Mouse (Mus musculus) intestine, embryonic 16.5 days (tissue): Measurements from ENCODE around the gene Sh3gl1. TPM values are rescaled to one million over a fixed set of nuclear protein-coding genes. Genes with fewer than 3 reads are reported as not detected.

Source experiments
- ATAC-seq: fragments of 200-750 bp; cut with Nextera tagmentation; 2 replicates; pipeline ENCODE4 v1.8.0; 2017; ENCODE audit warnings: moderate TSS enrichment, moderate library complexity
- H3K27ac ChIP-seq: fragments of 300-500 bp; sonication (generic); 2 replicates; pipeline ENCODE4 v1.5.1; 2014; ENCODE audit warnings: mild to moderate bottlenecking, low read length
- H3K27me3 ChIP-seq: fragments of 300-500 bp; sonication (generic); replicated peaks from 2 replicates; pipeline ENCODE4 v1.6.1; 2014; ENCODE audit warnings: low read length, control low read depth, mixed read lengths; ENCODE audit not compliant: control insufficient read depth, insufficient read depth
- H3K36me3 ChIP-seq: fragments of 300-500 bp; sonication (generic); 2 replicates; pipeline ENCODE4 v1.6.1; 2014; ENCODE audit warnings: low read length, control low read depth; ENCODE audit not compliant: control insufficient read depth, insufficient read depth
- H3K4me1 ChIP-seq: fragments of 300-500 bp; sonication (generic); 2 replicates; pipeline ENCODE4 v1.6.1; 2014; ENCODE audit warnings: low read length, control low read depth, mixed read lengths; ENCODE audit not compliant: control insufficient read depth, insufficient read depth
- H3K4me2 ChIP-seq: fragments of 300-500 bp; sonication (generic); 2 replicates; pipeline ENCODE4 v1.6.1; 2014; ENCODE audit warnings: low read depth, low read length, control low read depth
- H3K4me3 ChIP-seq: fragments of 300-500 bp; sonication (generic); 2 replicates; pipeline ENCODE4 v1.5.1; 2014; ENCODE audit warnings: mild to moderate bottlenecking, low read length
- H3K9ac ChIP-seq: fragments of 300-500 bp; sonication (generic); 2 replicates; pipeline ENCODE4 v1.6.1; 2014; ENCODE audit warnings: low read depth, low read length
- H3K9me3 ChIP-seq: fragments of 300-500 bp; sonication (generic); 2 replicates; pipeline ENCODE4 v1.6.1; 2016; ENCODE audit warnings: low read length, control low read depth; ENCODE audit not compliant: control insufficient read depth
- WGBS: fragments of 180-500 bp; shearing (Covaris S2); extraction: QIAGEN DNeasy Blood & Tissue Kit; methylation state at CpG from one replicate; pipeline ENCODE4 v1.1.7; 2014; 5-methylcytosine and 5-hydroxymethylcytosine counted together
- polyA plus RNA-seq: library from polyadenylated mRNA; unstranded; fragments of >200 nt; fragmentation: Nextera tagmentation; extraction: Ambion mirVana; gene quantifications from 2 replicates; pipeline ENCODE4 v1.2.1, GENCODE M21; 2015

Gene Sh3gl1
- polyA plus RNA-seq, 1 experiment from 2014 or later = 131 TPM

DNA sequence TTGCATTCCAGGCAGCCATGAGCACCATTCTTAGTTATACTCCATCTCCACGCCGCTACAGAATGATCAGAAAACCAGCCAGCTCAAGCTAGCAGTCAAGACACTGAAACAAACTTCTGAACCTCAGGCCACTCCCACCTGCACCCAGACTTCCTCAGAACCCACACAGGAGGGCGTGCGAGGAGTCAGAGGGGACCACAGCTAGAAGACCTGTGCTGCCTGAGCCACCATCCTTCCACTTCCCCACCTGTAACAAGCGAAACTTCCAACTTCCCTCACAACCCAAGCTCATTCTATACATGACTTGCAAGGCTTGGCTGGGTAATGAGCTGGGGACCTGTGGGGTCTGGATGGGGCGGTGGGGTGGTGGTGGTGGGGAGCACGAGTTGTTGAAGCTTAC lies 3.6 kb downstream of the Sh3gl1 start:
- 71% methylated on average over 7 of the region's 7 CpGs for WGBS
- peaks cover 36% of the 10 kb centered on the region for H3K4me1 ChIP-seq
- peak overlapping the region; percentile 81 for H3K27ac ChIP-seq
- H3K9ac ChIP-seq = peak overlapping the region; percentile 36
- no peak overlapping the region for H3K4me3 ChIP-seq
- H3K4me2 ChIP-seq = 0 out of 2 replicates have a peak overlapping the region, but pooled peaks have one; percentile 23
- H3K9me3 ChIP-seq = no peaks in the 10 kb centered on the region
- H3K27me3 ChIP-seq = no peaks in the 10 kb centered on the region
- no peak for ATAC-seq
- peaks cover 4% of the 10 kb centered on the region; the same call in 1 of the 2 replicates for H3K36me3 ChIP-seq

DNA sequence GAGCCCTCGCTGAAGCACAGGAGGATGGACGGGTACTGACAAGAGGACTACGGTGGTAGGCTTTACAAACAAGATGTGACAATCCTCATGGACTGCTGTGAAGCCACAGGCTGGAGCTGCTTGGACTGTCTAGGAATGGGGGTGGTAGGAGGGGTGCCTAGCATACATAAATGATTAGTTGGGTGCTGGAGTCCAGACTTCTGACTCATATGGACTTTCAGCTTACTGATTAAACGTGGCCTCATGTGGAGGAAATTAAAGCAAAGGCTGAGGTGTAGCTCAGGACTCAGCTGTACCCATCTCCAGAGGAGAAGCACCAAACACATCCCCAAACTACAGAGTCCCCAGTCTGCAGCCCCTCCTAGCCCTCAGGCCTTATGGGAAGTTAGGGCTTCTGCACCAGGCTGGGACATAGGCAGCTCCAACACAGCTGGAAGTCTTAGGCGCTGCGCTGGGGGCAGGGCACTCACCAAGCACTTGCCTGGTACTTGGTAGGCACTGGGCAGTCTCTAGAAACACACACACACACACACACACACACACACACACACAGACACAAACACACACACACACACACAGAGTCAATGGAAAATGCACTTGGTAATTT lies 4.2 kb downstream of the Sh3gl1 start:
- 65% methylated on average over 6 of the region's 6 CpGs for WGBS
- peak; percentile 60 for ATAC-seq
- H3K36me3 ChIP-seq = peaks cover 4% of the 10 kb centered on the region; the same call in 1 of the 2 replicates
- H3K27ac ChIP-seq = peak overlapping the region; percentile 81
- peaks cover 35% of the 10 kb centered on the region for H3K4me1 ChIP-seq
- H3K4me2 ChIP-seq = peak overlapping the region; percentile 23; the same call in 1 of the 2 replicates
- H3K27me3 ChIP-seq = no peaks in the 10 kb centered on the region
- no peak overlapping the region for H3K4me3 ChIP-seq
- no peaks in the 10 kb centered on the region for H3K9me3 ChIP-seq
- H3K9ac ChIP-seq = 0 out of 2 replicates have a peak overlapping the region, but pooled peaks have one; percentile 34

DNA sequence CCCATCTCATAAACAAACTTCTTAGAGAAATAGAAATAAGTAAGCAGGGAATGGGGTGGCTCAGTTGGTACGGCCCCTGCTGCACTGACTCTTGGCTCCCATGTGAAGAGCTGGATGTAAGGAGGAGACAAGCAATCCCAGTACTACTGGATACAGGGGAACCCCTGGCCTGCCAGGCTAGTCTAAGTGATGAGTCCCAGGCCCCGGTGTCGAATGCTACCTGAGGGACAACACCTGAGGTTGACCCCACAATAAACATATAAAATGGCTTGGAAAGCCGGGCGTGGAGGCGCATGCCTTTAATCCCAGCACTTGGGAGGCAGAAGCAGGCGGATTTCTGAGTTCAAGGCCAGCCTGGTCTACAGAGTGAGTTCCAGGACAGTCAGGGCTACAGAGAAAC lies 5.0 kb downstream of the Sh3gl1 start:
- Histone ChIP-seq H3K27me3 (no peaks in the 10 kb centered on the region), H3K9ac (no peak overlapping the region), H3K9me3 (no peaks in the 10 kb centered on the region), H3K36me3 (peaks cover 4% of the 10 kb centered on the region; the same call in 1 of the 2 replicates), H3K4me1 (peaks cover 35% of the 10 kb centered on the region), H3K27ac (no peak overlapping the region), H3K4me3 (no peak overlapping the region), H3K4me2 (no peak overlapping the region)
- no peak for ATAC-seq
- 86% methylated on average over 7 of the region's 7 CpGs for WGBS

DNA sequence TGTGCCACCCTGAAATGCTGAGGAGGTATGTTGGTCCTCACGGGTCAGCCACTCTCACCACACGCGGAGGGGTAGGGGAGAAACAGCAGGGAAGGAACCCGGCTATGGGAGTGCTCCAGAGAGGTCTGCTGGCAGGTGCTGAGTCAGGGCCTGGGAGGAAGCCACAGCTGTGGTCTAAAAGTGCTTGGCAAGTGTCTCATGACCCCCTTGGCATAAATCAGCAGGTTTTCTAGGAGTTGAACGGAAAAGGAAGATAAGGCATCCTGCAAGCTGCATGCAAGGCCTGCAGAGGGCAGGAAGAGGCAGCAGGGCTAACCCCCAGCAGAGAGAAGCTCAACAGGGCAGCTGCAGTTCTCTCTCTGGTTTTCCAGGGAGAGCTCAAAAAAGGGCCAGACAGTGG lies 5.5 kb downstream of the Sh3gl1 start:
- Histone ChIP-seq H3K4me3 (no peak overlapping the region), H3K9ac (no peak overlapping the region), H3K4me2 (no peak overlapping the region), H3K9me3 (no peaks in the 10 kb centered on the region), H3K4me1 (peaks cover 35% of the 10 kb centered on the region), H3K27ac (no peak overlapping the region), H3K36me3 (peaks cover 4% of the 10 kb centered on the region; the same call in 1 of the 2 replicates), H3K27me3 (no peaks in the 10 kb centered on the region)
- no peak for ATAC-seq
- WGBS = 60% methylated on average over 5 of the region's 5 CpGs

DNA sequence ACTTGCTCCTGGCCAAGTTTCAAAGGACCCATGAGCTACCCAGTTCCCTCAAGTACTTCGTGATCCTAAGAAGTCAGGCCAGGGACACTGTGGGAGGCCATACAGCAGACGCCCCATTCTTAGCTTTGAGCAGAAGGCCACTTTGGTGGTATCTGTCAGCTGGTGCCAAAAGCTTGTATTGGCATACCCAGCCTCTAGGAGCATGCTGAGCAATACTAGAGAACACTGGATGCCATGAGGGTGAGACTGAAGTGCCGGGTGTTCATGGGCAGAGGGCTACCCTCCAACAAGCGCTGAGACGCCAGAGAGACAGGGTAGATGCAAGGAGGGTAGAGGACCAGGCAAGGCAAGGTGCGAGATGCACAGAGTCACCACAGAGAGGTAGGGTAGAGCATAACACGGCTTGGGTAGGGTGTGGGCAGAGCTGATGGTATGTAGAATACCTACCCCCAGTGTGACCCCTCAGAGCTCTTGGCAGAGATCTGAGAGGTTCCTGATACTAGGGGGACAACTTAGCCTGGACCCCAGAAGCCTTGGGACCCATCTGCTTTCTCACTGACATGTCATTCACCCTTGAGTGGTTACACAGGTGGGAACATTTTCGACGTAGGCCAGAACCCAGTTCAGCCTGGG lies 6.1 kb downstream of the Sh3gl1 start:
- Histone ChIP-seq H3K4me1 (peaks cover 34% of the 10 kb centered on the region), H3K36me3 (peaks cover 4% of the 10 kb centered on the region; the same call in 1 of the 2 replicates), H3K9ac (no peak overlapping the region), H3K4me2 (no peak overlapping the region), H3K27me3 (no peaks in the 10 kb centered on the region), H3K9me3 (no peaks in the 10 kb centered on the region), H3K4me3 (no peak overlapping the region), H3K27ac (no peak overlapping the region)
- no peak for ATAC-seq
- 89% methylated on average over 9 of the region's 9 CpGs for WGBS

DNA sequence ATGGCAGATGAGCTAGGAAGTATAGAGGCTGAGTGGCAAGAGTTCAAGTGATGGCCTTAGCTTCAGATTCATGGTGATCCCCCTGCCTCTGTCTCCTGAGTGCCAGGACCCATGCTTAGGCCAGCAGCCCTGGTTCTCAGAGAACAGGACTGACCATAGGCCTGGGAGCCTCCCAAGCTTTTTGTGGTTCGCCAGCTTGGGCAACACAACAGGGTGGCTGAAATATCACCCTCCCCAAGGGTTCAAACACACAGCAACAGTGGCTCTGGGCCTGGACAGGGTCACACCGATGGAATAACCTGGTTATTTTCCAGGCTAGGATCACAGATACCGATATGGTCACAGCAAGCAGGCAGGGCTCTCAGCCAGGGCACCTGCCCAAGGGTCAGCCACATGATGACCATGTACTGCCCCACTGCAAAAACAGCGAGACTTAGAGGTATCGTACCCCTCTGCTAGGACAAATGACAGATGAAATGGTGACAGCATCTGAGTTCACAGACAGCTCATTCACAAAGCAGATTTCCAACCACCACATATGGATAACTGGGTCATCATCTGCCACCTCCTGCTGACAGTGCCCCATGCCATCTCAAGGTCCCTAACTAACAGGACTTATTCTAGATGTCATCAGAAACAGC lies 8.5 kb downstream of the Sh3gl1 start:
- H3K27ac ChIP-seq = no peak overlapping the region
- no peaks in the 10 kb centered on the region for H3K36me3 ChIP-seq
- H3K4me2 ChIP-seq = no peak overlapping the region
- ATAC-seq = no peak
- WGBS = 85% methylated on average over 5 of the region's 5 CpGs
- no peaks in the 10 kb centered on the region for H3K9me3 ChIP-seq
- H3K4me3 ChIP-seq = no peak overlapping the region
- H3K4me1 ChIP-seq = peaks cover 23% of the 10 kb centered on the region
- no peak overlapping the region for H3K9ac ChIP-seq
- H3K27me3 ChIP-seq = no peaks in the 10 kb centered on the region

DNA sequence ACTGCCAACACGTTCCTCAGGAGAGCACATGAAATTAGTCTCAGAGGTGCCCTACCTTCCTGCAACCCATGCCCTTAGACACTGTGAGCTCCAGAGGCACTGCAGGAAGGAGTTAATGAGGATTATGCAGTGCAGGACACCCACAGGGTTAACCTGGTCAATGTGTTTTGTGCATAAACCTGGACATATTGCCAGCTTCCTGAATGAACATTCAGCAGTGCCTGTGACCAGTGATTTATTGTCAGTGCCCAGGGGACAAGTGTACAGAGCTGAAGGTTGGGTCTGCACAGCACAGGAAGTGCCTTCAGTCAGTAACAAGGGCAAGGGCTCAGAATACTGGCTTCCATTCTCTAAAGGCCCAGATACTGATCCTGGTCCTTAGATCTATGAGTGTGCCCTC lies 9.6 kb downstream of the Sh3gl1 start:
- no peaks in the 10 kb centered on the region for H3K9me3 ChIP-seq
- WGBS = 76% methylated on average over 1 of the region's 1 CpGs
- H3K4me2 ChIP-seq = no peak overlapping the region
- H3K4me3 ChIP-seq = no peak overlapping the region
- no peak overlapping the region for H3K9ac ChIP-seq
- no peaks in the 10 kb centered on the region for H3K27me3 ChIP-seq
- no peak for ATAC-seq
- peaks cover 19% of the 10 kb centered on the region; the same call in 1 of the 2 replicates for H3K4me1 ChIP-seq
- H3K36me3 ChIP-seq = no peaks in the 10 kb centered on the region
- no peak overlapping the region for H3K27ac ChIP-seq

DNA sequence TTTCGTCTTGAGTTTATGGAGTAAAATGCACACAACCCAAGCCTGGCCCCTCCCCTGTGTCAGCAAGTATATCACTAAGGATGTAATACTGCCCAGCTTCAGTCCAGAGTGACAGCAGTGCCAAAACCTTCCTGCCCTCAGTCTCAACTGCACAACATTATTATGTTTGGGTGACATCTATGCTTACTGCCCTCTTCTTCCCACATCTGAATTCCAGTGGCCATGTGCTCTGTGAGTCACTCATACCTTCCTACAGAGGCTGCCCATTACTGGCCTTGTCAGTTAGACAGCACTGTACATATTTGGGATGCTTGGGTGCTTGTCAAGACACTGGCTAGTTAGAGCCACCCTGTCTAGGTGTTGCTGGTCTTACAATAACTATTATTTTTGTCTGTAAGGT lies 10.1 kb downstream of the Sh3gl1 start:
- WGBS = 78% methylated on average over 1 of the region's 1 CpGs
- H3K4me3 ChIP-seq = no peak overlapping the region
- no peak for ATAC-seq

DNA sequence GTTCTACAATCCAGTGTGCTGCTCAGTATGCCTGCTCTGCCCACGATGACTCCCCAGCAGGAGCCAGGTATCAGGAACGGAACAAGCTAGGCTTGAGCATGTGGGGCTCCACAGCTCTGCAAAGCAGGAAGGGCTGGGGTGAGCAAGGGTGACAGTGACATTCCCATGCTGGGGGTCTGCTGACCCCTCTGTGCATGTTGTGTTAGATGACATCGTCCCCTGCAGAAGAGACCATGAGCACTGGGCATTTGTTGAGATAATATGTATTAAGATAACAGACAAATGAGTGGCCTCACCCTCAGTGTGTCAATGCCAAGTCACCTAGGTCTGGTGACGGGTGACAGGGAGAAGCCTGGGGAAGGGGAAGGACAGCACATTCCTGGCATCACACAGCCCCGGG lies 11.5 kb downstream of the Sh3gl1 start:
- Histone ChIP-seq H3K9me3 (no peaks in the 10 kb centered on the region), H3K4me1 (peaks cover 19% of the 10 kb centered on the region; the same call in 1 of the 2 replicates), H3K4me2 (no peak overlapping the region), H3K36me3 (0 out of 2 replicates have a peak, but pooled peaks cover 4% of the 10 kb centered on the region), H3K27ac (no peak overlapping the region), H3K4me3 (no peak overlapping the region), H3K9ac (no peak overlapping the region), H3K27me3 (no peaks in the 10 kb centered on the region)
- ATAC-seq = no peak
- 74% methylated on average over 5 of the region's 5 CpGs for WGBS

More for the DNA sequence above, 10.1 kb downstream of the Sh3gl1 start:
- no peaks in the 10 kb centered on the region for H3K36me3 ChIP-seq
- H3K27me3 ChIP-seq = no peaks in the 10 kb centered on the region
- H3K4me2 ChIP-seq = no peak overlapping the region
- H3K27ac ChIP-seq = no peak overlapping the region
- peaks cover 19% of the 10 kb centered on the region; the same call in 1 of the 2 replicates for H3K4me1 ChIP-seq
- H3K9ac ChIP-seq = no peak overlapping the region
- H3K9me3 ChIP-seq = no peaks in the 10 kb centered on the region
